Mouse (Mus musculus): ENCODE results near the gene Scn3a.

DNA sequence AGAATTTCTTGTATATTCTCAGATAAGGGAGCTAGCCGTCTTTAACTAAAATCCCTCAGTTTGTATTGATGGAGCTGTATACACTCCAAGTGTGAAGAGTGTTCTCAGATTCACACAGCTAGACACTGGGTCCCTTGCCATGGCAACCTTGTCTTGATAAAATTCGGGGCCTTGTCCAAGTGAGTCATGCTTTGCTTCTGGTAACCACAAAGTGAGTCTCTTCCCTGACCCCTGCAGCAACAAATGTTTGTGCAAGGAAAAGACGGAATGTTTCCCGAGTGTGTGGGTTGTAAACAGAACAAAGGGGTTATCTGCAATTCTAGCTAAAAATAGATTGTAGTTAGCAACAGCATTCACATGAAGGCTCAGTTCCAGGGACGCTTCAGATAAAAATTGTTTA, 125.9 kb downstream of the Scn3a start:
- TF ChIP-seq CTCF (IDR thresholded peaks at IDR 0.05; ENCODE audit: extremely low read depth, insufficient read depth, insufficient read length, insufficient replicate concordance), result no peak
- no peak for TF ChIP-seq POLR2A (IDR thresholded peaks at IDR 0.05; ENCODE audit: low read depth, low read length)

All from spleen, adult 2 months (tissue).